In the genomic region with DNA sequence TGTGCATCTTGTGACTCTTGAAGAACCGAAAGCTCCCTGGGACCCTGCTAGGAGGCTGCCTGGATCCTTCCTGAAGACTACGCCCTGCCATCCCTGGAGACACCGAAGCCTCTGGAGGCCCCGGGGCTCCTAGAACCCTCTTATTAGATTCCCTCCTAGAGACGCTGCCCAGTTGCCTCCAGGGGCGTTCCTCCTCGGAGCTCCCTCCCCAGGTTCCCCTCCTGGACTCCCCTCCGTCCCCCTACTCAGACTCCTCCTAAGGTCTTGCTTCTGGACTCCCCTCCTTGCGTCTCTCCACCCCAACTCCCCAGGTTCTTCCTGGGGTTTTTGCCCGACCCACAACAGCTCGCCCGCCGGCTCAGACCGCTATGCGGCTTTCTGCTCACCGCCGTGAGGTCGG, we compare ENCODE assay signal across 8 mouse cellular contexts. TPM values are rescaled to one million over a fixed set of nuclear protein-coding genes. Genes with fewer than 3 reads are reported as not detected.
DNase-seq lines count a peak whose midpoint lies in the region; ATAC-seq and TF ChIP-seq lines count a peak whose summit lies in the region.

No protein-coding gene starts in this region.

- ATAC-seq in forebrain, embryonic 11.5 days (replicated peaks; ENCODE audit: low FRiP score), result peak; percentile 34
- ATAC-seq in midbrain, postnatal 0 days (ENCODE audit: low FRiP score), result peak; percentile 48

- intact Hi-C loops in heart, adult 2 months (cut with DNase I), result loop anchor here (1.0 kb wide), 1 partner anchor 12 kb away; a partner anchor contains a TSS
- intact Hi-C loops in heart, postnatal 36 days (cut with DNase I), result loop anchor here (1.0 kb wide), 1 partner anchor 12 kb away; a partner anchor contains a TSS

- H3K27me3 ChIP-seq in heart, adult 2 months (ENCODE audit: control insufficient read depth, insufficient read depth, low read length), result no peaks in the 10 kb centered on the region
- no peaks in the 10 kb centered on the region for H3K27me3 ChIP-seq in ES-Bruce4 (ENCODE audit: control insufficient read depth, insufficient read depth, low read length, poor library complexity, severe bottlenecking)
- no peaks in the 10 kb centered on the region for H3K27me3 ChIP-seq in forebrain, embryonic 11.5 days (ENCODE audit: control insufficient read depth, insufficient read depth, low read length)
- H3K27me3 ChIP-seq in midbrain, postnatal 0 days (ENCODE audit: insufficient read depth, low read length), result no peaks in the 10 kb centered on the region

- peak overlapping the region; percentile 66 for H3K4me3 ChIP-seq in heart, adult 2 months
- peak overlapping the region; percentile 80 for H3K4me3 ChIP-seq in ES-Bruce4 (ENCODE audit: low read depth, low read length)
- H3K4me3 ChIP-seq in forebrain, embryonic 11.5 days (ENCODE audit: low read depth, low read length), result peak overlapping the region; percentile 68
- H3K4me3 ChIP-seq in midbrain, postnatal 0 days (ENCODE audit: low read depth, low read length), result peak overlapping the region; percentile 71

- no peak for TF ChIP-seq POLR2A in heart, adult 2 months (IDR thresholded peaks at IDR 0.05; ENCODE audit: insufficient read depth, low read depth, low read length)
- TF ChIP-seq POLR2A in ES-Bruce4 (IDR thresholded peaks at IDR 0.05; ENCODE audit: insufficient read depth, low read length), result no peak

- H3K79me2 ChIP-seq in heart, adult 2 months (replicated peaks; ENCODE audit: control insufficient read depth, insufficient read depth, low read length), result no peaks in the 10 kb centered on the region

- no peak for DNase-seq in heart, adult 2 months
- DNase-seq in heart, postnatal 36 days, result no peak
- DNase-seq in forebrain, embryonic 11.5 days (ENCODE audit: low spot score), result no peak
- DNase-seq in kidney, postnatal 10 days, result peak; percentile 49
- DNase-seq in midbrain, postnatal 0 days (ENCODE audit: low spot score), result no peak
- no peak for DNase-seq in T-cell, adult 2 months (ENCODE audit: low spot score)
- no peak for DNase-seq in thymus, postnatal 14 days

- no peaks in the 10 kb centered on the region for H3K9me3 ChIP-seq in ES-Bruce4 (replicated peaks; ENCODE audit: control insufficient read depth, insufficient read depth, low read length, poor library complexity, severe bottlenecking)
- no peaks in the 10 kb centered on the region for H3K9me3 ChIP-seq in forebrain, embryonic 11.5 days (ENCODE audit: control insufficient read depth, low read length)
- no peaks in the 10 kb centered on the region for H3K9me3 ChIP-seq in midbrain, postnatal 0 days (ENCODE audit: low read length)

- peaks cover 8% of the 10 kb centered on the region for H3K4me1 ChIP-seq in heart, adult 2 months (ENCODE audit: control insufficient read depth, insufficient read depth, low read length)
- H3K4me1 ChIP-seq in ES-Bruce4 (ENCODE audit: control insufficient read depth, insufficient read depth, low read length), result no peaks in the 10 kb centered on the region
- H3K4me1 ChIP-seq in forebrain, embryonic 11.5 days (replicated peaks; ENCODE audit: control insufficient read depth, insufficient read depth, low read length), result peaks cover 8% of the 10 kb centered on the region; the same call in 1 of the 2 replicates
- H3K4me1 ChIP-seq in midbrain, postnatal 0 days (ENCODE audit: insufficient read depth, low read length), result 0 out of 2 replicates have a peak, but pooled peaks cover 3% of the 10 kb centered on the region

- H3K9ac ChIP-seq in heart, adult 2 months (ENCODE audit: low read depth, low read length), result peak overlapping the region; percentile 79
- peak overlapping the region; percentile 90 for H3K9ac ChIP-seq in ES-Bruce4 (ENCODE audit: low read depth, poor library complexity, severe bottlenecking)
- H3K9ac ChIP-seq in forebrain, embryonic 11.5 days (ENCODE audit: low read length), result peak overlapping the region; percentile 84
- peak overlapping the region; percentile 74 for H3K9ac ChIP-seq in midbrain, postnatal 0 days (replicated peaks; ENCODE audit: low read length, poor library complexity, severe bottlenecking)

- TF ChIP-seq CTCF in heart, adult 2 months (IDR thresholded peaks at IDR 0.05), result no peak
- TF ChIP-seq CTCF in ES-Bruce4 (IDR thresholded peaks at IDR 0.05; ENCODE audit: low read depth, low read length), result no peak
- TF ChIP-seq CTCF in midbrain, postnatal 0 days (IDR thresholded peaks at IDR 0.05), result no peak

- TF ChIP-seq EP300 in heart, adult 2 months (IDR thresholded peaks at IDR 0.05; ENCODE audit: insufficient read depth, low read depth, low read length), result no peak
- TF ChIP-seq EP300 in ES-Bruce4 (IDR thresholded peaks at IDR 0.05; ENCODE audit: insufficient read depth, low read depth, low read length), result no peak

- H3K36me3 ChIP-seq in heart, adult 2 months (ENCODE audit: control insufficient read depth, insufficient read depth, low read length), result no peaks in the 10 kb centered on the region
- no peaks in the 10 kb centered on the region for H3K36me3 ChIP-seq in ES-Bruce4 (ENCODE audit: control insufficient read depth, insufficient read depth, low read length, poor library complexity, severe bottlenecking)
- H3K36me3 ChIP-seq in forebrain, embryonic 11.5 days (ENCODE audit: control insufficient read depth, insufficient read depth, low read length), result no peaks in the 10 kb centered on the region
- peaks cover 3% of the 10 kb centered on the region; the same call in 1 of the 2 replicates for H3K36me3 ChIP-seq in midbrain, postnatal 0 days (ENCODE audit: insufficient read depth, low read length)

- H3K4me2 ChIP-seq in forebrain, embryonic 11.5 days (ENCODE audit: low read depth, low read length, severe bottlenecking), result peak overlapping the region; percentile 70
- peak overlapping the region; percentile 86 for H3K4me2 ChIP-seq in midbrain, postnatal 0 days (ENCODE audit: low read depth, low read length, poor library complexity, severe bottlenecking)

- peak overlapping the region; percentile 87 for H3K27ac ChIP-seq in heart, adult 2 months
- no peak overlapping the region for H3K27ac ChIP-seq in ES-Bruce4 (ENCODE audit: insufficient read depth, low read length)
- H3K27ac ChIP-seq in forebrain, embryonic 11.5 days (ENCODE audit: low read depth, low read length), result peak overlapping the region; percentile 62; the same call in 1 of the 2 replicates
- H3K27ac ChIP-seq in midbrain, postnatal 0 days (ENCODE audit: low read depth, low read length), result 0 out of 2 replicates have a peak overlapping the region, but pooled peaks have one; percentile 32

- WGBS in heart, adult 2 months, result 1% methylated on average over 18 of the region's 18 CpGs
- 2% methylated on average over 17 of the region's 18 CpGs for WGBS in forebrain, embryonic 11.5 days
- under 1% methylated on average over 18 of the region's 18 CpGs for WGBS in midbrain, postnatal 0 days

RNA-seq across cellular contexts. Expression of a gene that starts 0.4 kb away (rescaled TPM):
- total RNA-seq in heart, adult 2 months (2021), result 10 to 100 TPM; 12.0 to 14.2 TPM
- polyA plus RNA-seq in heart, adult 2 months (2012; rRNA removed), result 17.1 and 24.2 TPM in 2 replicates
- 10 to 100 TPM; 12.2 to 20.5 TPM for total RNA-seq in heart, postnatal 36 days (2021)
- polyA plus RNA-seq in ES-Bruce4 (2011; ENCODE audit: insufficient read depth, insufficient read length, low read depth, missing spikeins), result 19.8 and 25.9 TPM in 2 replicates
- 29.6 and 32.3 TPM in 2 replicates for polyA plus RNA-seq in forebrain, embryonic 11.5 days (2014; fragmentation: Nextera tagmentation; extraction: Ambion mirVana)
- total RNA-seq in midbrain, postnatal 0 days (2014; rRNA removed), result 15.5 and 15.9 TPM in 2 replicates
- 11.9 and 12.0 TPM in 2 replicates for polyA plus RNA-seq in midbrain, postnatal 0 days (2015; fragmentation: Nextera tagmentation; extraction: Ambion mirVana)

RNA-seq across cellular contexts. Expression of a gene that starts 11.9 kb away (rescaled TPM):
- 10 to 100 TPM; 88.2 to 99.2 TPM for total RNA-seq in heart, adult 2 months (2021)
- polyA plus RNA-seq in heart, adult 2 months (2012; rRNA removed), result 44.4 and 58.1 TPM in 2 replicates
- total RNA-seq in heart, postnatal 36 days (2021), result 100 to 1,000 TPM in 1 of 2 experiments, 10 to 100 TPM in 1; 86.3 to 103 TPM
- polyA plus RNA-seq in ES-Bruce4 (2011; ENCODE audit: insufficient read depth, insufficient read length, low read depth, missing spikeins), result 669 and 685 TPM in 2 replicates
- 917 and 946 TPM in 2 replicates for polyA plus RNA-seq in forebrain, embryonic 11.5 days (2014; fragmentation: Nextera tagmentation; extraction: Ambion mirVana)
- 183 and 191 TPM in 2 replicates for total RNA-seq in midbrain, postnatal 0 days (2014; rRNA removed)
- polyA plus RNA-seq in midbrain, postnatal 0 days (2015; fragmentation: Nextera tagmentation; extraction: Ambion mirVana), result 287 and 295 TPM in 2 replicates

RNA-seq across cellular contexts. Expression of a gene that starts 54.7 kb away (rescaled TPM):
- under 1 TPM in 1 of 2 experiments, not detected in 1; 0.07 TPM for total RNA-seq in heart, adult 2 months (2021)
- 0.06 and 0.15 TPM in 2 replicates for polyA plus RNA-seq in heart, adult 2 months (2012; rRNA removed)
- under 1 TPM in 1 of 2 experiments, not detected in 1; 0.19 TPM for total RNA-seq in heart, postnatal 36 days (2021)
- 0.33 and 0.40 TPM in 2 replicates for polyA plus RNA-seq in ES-Bruce4 (2011; ENCODE audit: insufficient read depth, insufficient read length, low read depth, missing spikeins)
- 0.44 and 0.95 TPM in 2 replicates for polyA plus RNA-seq in forebrain, embryonic 11.5 days (2014; fragmentation: Nextera tagmentation; extraction: Ambion mirVana)
- total RNA-seq in midbrain, postnatal 0 days (2014; rRNA removed), result 22.7 and 29.1 TPM in 2 replicates
- polyA plus RNA-seq in midbrain, postnatal 0 days (2015; fragmentation: Nextera tagmentation; extraction: Ambion mirVana), result 5.2 and 6.1 TPM in 2 replicates
